Mouse (Mus musculus): ENCODE data around the gene Pdlim4.
A peak's percentile ranks its signal among the peaks of the same experiment; 100 is the strongest.

Pdlim4 gene

GRCm38 (mm10) chr11:54068520-54069371, at the start of gene Pdlim4:
Pdlim4 (minus strand) TSS chr11:54069014.
- DNase-seq, result peak; percentile 81 to 87

DNA sequence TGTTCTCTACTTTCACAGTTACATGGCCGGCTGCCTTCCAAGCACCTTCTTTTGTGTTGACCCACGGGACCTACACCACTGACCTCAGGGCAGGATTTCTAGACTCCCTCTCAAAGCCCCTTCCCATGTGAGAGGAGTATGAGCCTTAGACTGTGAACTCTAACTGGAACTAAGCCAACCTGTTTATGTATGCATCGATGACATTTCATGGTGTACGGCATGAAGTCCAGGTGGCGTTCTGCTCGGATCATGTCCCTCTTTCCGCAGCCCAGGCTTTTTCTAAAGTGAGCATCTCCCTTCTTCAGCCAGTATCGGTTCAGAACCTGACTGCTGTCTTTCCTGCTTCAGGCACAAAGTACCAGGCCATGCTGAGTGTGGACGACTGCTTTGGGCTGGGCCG, 48.3 kb upstream of the Pdlim4 start:
- DNase-seq, result no peak

DNA sequence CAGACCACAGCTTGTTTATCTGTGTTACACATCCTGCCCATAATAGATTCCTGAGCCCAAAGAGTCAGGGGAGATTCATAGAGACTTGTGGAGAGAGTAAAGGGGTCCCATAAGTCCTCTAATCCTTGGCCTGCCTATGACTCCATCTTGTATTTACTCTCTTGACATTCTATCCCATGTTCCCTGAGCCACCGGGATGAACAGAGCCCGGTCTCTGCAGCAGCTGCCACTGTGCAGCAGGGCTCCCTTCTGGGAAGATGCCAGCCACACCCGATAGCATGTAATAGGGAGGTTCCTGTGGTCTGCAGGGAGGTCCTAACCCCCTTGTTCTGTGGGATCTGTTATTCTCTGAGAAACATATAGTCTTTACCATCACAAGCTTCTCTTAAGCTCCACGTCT, 47.6 kb upstream of the Pdlim4 start:
- no peak for DNase-seq

GRCm38 (mm10) chr11:54115911-54116310, 47.1 kb upstream of the Pdlim4 start:
- DNase-seq, result peak in 1 of 2 experiments; percentile 32

DNA sequence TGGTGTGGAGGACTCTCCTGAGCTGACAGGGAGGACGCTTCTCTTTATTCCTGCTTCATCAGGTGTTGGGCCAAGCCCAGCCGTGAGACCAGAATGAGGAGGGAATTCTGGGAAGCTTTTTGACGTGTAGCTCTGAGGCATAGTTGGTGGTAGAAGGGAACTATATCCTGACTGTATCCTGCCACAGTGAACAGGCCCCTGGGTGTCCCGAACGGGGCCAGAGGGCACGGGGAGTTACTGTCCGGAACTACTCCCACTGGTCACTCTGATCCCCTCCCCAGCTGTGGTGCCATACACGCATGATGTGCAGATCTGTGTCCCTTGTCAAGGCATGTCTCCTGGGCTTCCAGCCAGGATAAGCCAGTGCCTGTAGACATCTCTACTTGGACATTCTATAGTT, 46.5 kb upstream of the Pdlim4 start:
- no peak for DNase-seq

DNA sequence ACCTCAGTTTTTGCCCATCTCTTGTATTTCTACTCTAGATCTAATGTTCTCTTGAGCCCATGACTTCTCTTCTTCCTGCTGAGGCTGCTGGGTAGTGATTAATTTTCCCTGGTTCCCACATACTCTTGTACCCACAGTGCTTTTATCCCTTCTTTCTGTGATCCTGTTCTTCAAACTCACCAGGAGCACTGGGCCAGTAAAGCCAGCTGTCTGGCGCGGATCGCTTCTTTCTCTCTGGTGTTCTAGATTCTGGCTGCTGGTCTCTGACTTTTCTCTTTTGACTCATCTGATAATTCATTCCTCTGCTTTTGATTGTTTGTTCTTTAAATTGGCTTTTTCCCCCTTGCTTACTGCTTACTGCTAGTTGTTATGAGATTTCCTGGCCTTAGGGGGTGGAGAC, 45.9 kb upstream of the Pdlim4 start:
- DNase-seq, result no peak

DNA sequence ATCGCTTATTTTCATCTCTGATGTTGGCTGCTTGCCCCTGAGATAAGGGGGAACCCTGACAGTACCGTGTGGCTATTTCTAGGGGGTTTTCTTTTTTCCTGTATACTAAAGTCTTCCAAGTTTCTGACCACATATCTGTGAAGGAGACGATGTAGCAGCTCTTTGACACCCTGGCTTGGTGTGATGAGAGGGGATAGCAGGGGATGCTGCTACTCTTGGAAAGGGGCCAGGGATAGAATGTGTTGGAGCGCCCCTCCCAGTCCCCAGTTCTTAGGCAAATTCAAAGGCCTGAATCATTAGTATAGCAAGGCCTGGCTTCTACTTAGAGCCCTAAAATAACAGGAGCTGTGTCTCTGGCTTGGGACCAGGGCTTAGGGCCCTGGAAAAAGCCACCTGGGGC, 44.5 kb upstream of the Pdlim4 start:
- peak in 1 of 2 experiments; percentile 30 for DNase-seq

GRCm38 (mm10) chr11:54112920-54113319, 44.1 kb upstream of the Pdlim4 start:
- DNase-seq, result peak; percentile 91 to 95

- peak; percentile 39 to 54 for DNase-seq
Measured at GRCm38 (mm10) chr11:54111976-54112741, 43.3 kb upstream of the Pdlim4 start.

- DNase-seq, result no peak
Measured at GRCm38 (mm10) chr11:54111291-54111690, 42.5 kb upstream of the Pdlim4 start.

GRCm38 (mm10) chr11:54108894-54109293, 40.1 kb upstream of the Pdlim4 start:
- DNase-seq, result peak in 1 of 2 experiments; percentile 31

DNA sequence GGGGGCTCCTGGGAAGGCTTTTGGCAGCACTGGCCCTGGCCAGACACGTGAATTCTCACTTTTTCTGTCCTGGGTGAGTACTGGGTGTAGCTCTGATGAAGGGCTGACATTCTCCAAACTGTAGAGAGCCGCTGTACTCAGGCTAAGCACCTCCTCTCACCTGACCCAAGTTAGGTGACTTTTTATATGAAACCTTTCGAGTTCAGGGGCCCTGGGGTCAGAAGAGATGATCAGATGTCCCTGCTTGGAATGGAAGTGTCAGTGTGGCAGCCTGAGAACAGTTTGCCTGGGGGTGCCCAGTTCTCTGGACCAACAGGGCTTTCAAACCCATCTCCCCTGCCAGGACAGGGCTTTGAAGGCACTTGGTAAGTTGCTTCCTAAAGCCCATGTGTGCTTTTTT, 39.3 kb upstream of the Pdlim4 start:
- no peak for DNase-seq

- DNase-seq, result no peak
Measured at GRCm38 (mm10) chr11:54107239-54107638, 38.4 kb upstream of the Pdlim4 start.

- no peak for DNase-seq
Measured at GRCm38 (mm10) chr11:54106676-54107075, 37.9 kb upstream of the Pdlim4 start.

DNA sequence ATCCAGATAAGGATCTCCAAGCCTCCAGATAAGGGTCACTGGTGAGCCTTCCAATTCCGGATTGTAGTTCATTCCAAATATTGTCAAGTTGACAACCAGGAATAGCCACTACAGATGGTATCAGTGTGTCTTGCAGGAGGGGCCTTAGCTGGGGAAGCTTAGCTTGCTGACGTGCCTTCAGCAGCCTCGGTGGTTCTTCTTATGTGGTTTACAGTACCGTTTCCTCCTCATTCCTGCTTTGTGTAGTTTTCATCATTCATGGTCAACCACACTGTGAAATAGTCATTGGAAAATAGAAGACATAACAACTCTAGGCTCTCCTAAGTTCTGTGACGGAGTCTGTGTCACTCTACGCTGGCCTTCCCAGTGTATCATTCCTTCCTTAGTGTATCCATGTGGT, 36.2 kb upstream of the Pdlim4 start:
- DNase-seq, result no peak

DNA sequence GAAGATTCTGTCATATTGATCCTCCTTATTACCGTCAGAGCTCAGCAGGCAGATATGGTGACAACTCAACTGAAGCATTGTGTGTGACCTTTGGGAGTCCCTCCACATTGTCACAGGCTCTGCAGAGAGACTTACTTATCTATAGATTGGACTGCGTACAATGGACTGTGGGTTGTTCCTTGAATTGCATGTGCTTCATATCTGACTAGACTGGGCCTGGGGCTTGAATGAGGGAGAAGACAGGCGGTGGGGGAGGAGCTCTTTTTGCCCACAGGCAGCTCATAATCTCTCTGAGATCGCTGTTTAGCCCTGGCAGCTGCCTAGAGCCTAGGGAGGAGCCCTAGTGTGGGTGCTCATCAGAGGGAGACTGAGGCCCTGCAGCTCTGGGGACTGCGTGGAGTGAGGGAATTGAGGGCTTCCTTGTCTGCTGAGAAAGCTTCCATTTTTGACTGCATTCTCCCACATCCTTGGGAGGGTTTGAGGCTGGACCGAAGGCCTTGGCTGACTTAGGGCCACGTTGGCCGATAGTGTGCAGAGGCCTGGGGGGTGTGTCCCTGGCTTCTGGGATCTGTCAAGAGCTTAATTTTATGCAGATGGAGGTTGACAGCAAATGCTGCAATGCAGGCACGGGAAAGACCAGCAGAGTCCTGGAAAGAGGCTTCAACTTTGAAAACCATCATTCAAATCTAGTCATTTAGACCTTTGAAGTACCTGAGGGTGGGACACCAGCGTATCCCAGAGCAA, 34.1 kb upstream of the Pdlim4 start:
- no peak for DNase-seq

GRCm38 (mm10) chr11:54101701-54102100, 32.9 kb upstream of the Pdlim4 start:
- DNase-seq, result no peak

- DNase-seq, result peak; percentile 81 to 87
Measured at GRCm38 (mm10) chr11:54100692-54101591, 32.1 kb upstream of the Pdlim4 start.

- DNase-seq, result no peak
Measured at GRCm38 (mm10) chr11:54100045-54100691, 31.4 kb upstream of the Pdlim4 start, which contains the start of gene P4ha2. P4ha2 (plus strand) TSS chr11:54100095.

- DNase-seq, result peak; percentile 52 to 70
Measured at GRCm38 (mm10) chr11:54093000-54093399, 24.2 kb upstream of the Pdlim4 start.

DNA sequence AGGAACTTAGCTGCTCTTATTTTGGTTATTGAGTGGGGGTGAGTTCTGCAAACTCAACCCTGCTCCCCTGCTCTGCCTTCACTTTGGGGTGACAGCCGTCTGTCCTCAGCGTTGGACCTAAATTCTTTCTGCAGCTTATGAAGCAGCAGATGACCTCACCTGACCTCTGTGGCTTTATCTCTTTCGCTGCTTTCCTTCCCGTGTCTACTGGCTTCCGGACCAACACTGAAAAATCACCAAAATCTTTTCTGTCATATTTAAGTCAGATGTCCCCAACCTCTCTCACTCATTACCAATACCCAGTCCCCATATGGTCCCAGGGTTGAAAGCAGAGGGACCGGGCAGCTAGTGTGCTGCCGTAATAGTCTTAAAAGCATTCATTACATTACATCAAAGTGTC, 23.4 kb upstream of the Pdlim4 start:
- DNase-seq, result no peak

GRCm38 (mm10) chr11:54091726-54092125, 22.9 kb upstream of the Pdlim4 start:
- no peak for DNase-seq

Data from kidney, postnatal 4 days (tissue).